Mouse (Mus musculus): ENCODE results near the gene Rpl26. TPM values are rescaled to one million over a fixed set of nuclear protein-coding genes. Genes with fewer than 3 reads are reported as not detected.

Rpl26 gene
- polyA plus RNA-seq, 1 experiment from 2014 or later, result 732 TPM

- no peaks in the 10 kb centered on the region for H3K27me3 ChIP-seq (ENCODE audit: control insufficient read depth, insufficient read depth, low read length)
- H3K4me3 ChIP-seq (ENCODE audit: control insufficient read depth in 1 of 2, insufficient read depth in 1 of 2, low read depth in 1 of 2, low read length in 2 of 2), result no peak overlapping the region
- peaks cover 4 to 7% of the 10 kb centered on the region in 2 experiments; a peak in 2 of 4 replicates for H3K4me1 ChIP-seq (ENCODE audit: control insufficient read depth in 2 of 2, insufficient read depth in 2 of 2, low read length in 2 of 2)
- peaks cover 49% of the 10 kb centered on the region for H3K36me3 ChIP-seq (ENCODE audit: control insufficient read depth, insufficient read depth, low read length)
- H3K9me3 ChIP-seq (ENCODE audit: control insufficient read depth, low read length), result no peaks in the 10 kb centered on the region
- 88% methylated on average over 3 of the region's 3 CpGs for WGBS
- ATAC-seq (ENCODE audit: insufficient number of reproducible peaks, insufficient read depth, low FRiP score, low read depth), result no peak
- no peak overlapping the region for H3K9ac ChIP-seq (ENCODE audit: low read length)
- no peak overlapping the region for H3K27ac ChIP-seq (replicated peaks in 1 of 2; ENCODE audit: control insufficient read depth in 1 of 2, insufficient read depth in 1 of 2, low read depth in 2 of 2, low read length in 2 of 2)
- no peak overlapping the region for H3K4me2 ChIP-seq (ENCODE audit: low read length)
These were observed 3.8 kb downstream of the Rpl26 start for GRCm38 (mm10) chr11:68905138-68905531.

DNA sequence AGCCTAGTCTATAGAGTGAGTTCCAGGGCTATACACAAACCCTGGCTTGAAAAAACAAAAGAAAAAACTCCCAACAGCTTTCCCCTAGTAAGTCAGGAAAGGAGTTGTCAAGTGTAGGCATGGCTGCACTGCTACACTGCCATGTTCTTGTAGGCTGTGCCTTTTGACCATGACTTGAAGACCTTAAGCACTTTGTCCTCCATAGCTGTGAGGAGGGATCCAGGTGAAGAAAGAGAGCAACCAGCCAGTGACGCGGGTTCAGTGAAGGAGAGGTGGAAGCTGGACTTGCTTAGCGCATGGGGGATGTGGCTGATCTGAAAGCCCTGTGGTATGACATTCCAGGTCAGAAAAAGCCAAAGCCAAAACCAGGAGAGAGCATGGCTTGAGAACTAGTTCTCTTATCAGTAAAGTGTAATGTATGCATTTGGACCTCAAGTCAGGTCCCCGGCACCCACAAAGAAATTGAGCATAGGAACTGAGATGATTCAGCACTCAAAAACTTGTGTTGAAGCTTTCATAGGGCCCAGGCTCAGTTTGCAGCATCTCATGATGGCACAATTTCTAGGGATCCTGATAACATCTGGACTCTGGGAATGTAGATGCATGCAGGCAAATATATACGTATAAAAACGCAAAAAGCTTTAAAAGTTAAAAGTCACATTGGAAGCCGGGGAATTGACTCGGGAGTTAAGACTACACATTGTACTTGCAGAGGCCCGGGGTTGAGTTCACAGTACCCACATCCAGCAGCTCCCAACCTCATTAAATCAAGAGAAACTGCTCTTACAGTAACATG is 4.5 kb downstream of the Rpl26 start:
- Histone ChIP-seq H3K36me3 (ENCODE audit: control insufficient read depth, insufficient read depth, low read length) (peaks cover 49% of the 10 kb centered on the region), H3K9ac (ENCODE audit: low read length) (no peak overlapping the region), H3K27me3 (ENCODE audit: control insufficient read depth, insufficient read depth, low read length) (no peaks in the 10 kb centered on the region), H3K27ac (replicated peaks in 1 of 2; ENCODE audit: control insufficient read depth in 1 of 2, insufficient read depth in 1 of 2, low read depth in 2 of 2, low read length in 2 of 2) (no peak overlapping the region), H3K4me1 (ENCODE audit: control insufficient read depth in 2 of 2, insufficient read depth in 2 of 2, low read length in 2 of 2) (peaks cover 4 to 7% of the 10 kb centered on the region in 2 experiments; a peak in 2 of 4 replicates), H3K4me2 (ENCODE audit: low read length) (no peak overlapping the region), H3K9me3 (ENCODE audit: control insufficient read depth, low read length) (no peaks in the 10 kb centered on the region), H3K4me3 (ENCODE audit: control insufficient read depth in 1 of 2, insufficient read depth in 1 of 2, low read depth in 1 of 2, low read length in 2 of 2) (no peak overlapping the region)
- ATAC-seq (ENCODE audit: insufficient number of reproducible peaks, insufficient read depth, low FRiP score, low read depth), result no peak
- WGBS, result 85% methylated on average over 9 of the region's 9 CpGs

GRCm38 (mm10) chr11:68906461-68906790 is 5.0 kb downstream of the Rpl26 start:
- H3K27me3 ChIP-seq (ENCODE audit: control insufficient read depth, insufficient read depth, low read length), result no peaks in the 10 kb centered on the region
- no peak overlapping the region for H3K4me3 ChIP-seq (ENCODE audit: control insufficient read depth in 1 of 2, insufficient read depth in 1 of 2, low read depth in 1 of 2, low read length in 2 of 2)
- no peaks in the 10 kb centered on the region for H3K9me3 ChIP-seq (ENCODE audit: control insufficient read depth, low read length)
- H3K27ac ChIP-seq (replicated peaks in 1 of 2; ENCODE audit: control insufficient read depth in 1 of 2, insufficient read depth in 1 of 2, low read depth in 2 of 2, low read length in 2 of 2), result no peak overlapping the region
- peaks cover 49% of the 10 kb centered on the region for H3K36me3 ChIP-seq (ENCODE audit: control insufficient read depth, insufficient read depth, low read length)
- 75% methylated on average over 4 of the region's 4 CpGs for WGBS
- H3K4me1 ChIP-seq (ENCODE audit: control insufficient read depth in 2 of 2, insufficient read depth in 2 of 2, low read length in 2 of 2), result peaks cover 4 to 7% of the 10 kb centered on the region in 2 experiments; a peak in 2 of 4 replicates
- ATAC-seq (ENCODE audit: insufficient number of reproducible peaks, insufficient read depth, low FRiP score, low read depth), result no peak
- H3K9ac ChIP-seq (ENCODE audit: low read length), result no peak overlapping the region
- H3K4me2 ChIP-seq (ENCODE audit: low read length), result no peak overlapping the region

GRCm38 (mm10) chr11:68907251-68907650 is 5.9 kb downstream of the Rpl26 start:
- H3K36me3 ChIP-seq (ENCODE audit: control insufficient read depth, insufficient read depth, low read length), result peaks cover 49% of the 10 kb centered on the region
- no peak overlapping the region for H3K9ac ChIP-seq (ENCODE audit: low read length)
- peaks cover 4 to 7% of the 10 kb centered on the region in 2 experiments; a peak in 2 of 4 replicates for H3K4me1 ChIP-seq (ENCODE audit: control insufficient read depth in 2 of 2, insufficient read depth in 2 of 2, low read length in 2 of 2)
- H3K9me3 ChIP-seq (ENCODE audit: control insufficient read depth, low read length), result no peaks in the 10 kb centered on the region
- no peak overlapping the region for H3K4me2 ChIP-seq (ENCODE audit: low read length)
- no peak overlapping the region for H3K4me3 ChIP-seq (ENCODE audit: control insufficient read depth in 1 of 2, insufficient read depth in 1 of 2, low read depth in 1 of 2, low read length in 2 of 2)
- no peaks in the 10 kb centered on the region for H3K27me3 ChIP-seq (ENCODE audit: control insufficient read depth, insufficient read depth, low read length)
- WGBS, result 72% methylated on average over 3 of the region's 3 CpGs
- H3K27ac ChIP-seq (replicated peaks in 1 of 2; ENCODE audit: control insufficient read depth in 1 of 2, insufficient read depth in 1 of 2, low read depth in 2 of 2, low read length in 2 of 2), result no peak overlapping the region
- no peak for ATAC-seq (ENCODE audit: insufficient number of reproducible peaks, insufficient read depth, low FRiP score, low read depth)

DNA sequence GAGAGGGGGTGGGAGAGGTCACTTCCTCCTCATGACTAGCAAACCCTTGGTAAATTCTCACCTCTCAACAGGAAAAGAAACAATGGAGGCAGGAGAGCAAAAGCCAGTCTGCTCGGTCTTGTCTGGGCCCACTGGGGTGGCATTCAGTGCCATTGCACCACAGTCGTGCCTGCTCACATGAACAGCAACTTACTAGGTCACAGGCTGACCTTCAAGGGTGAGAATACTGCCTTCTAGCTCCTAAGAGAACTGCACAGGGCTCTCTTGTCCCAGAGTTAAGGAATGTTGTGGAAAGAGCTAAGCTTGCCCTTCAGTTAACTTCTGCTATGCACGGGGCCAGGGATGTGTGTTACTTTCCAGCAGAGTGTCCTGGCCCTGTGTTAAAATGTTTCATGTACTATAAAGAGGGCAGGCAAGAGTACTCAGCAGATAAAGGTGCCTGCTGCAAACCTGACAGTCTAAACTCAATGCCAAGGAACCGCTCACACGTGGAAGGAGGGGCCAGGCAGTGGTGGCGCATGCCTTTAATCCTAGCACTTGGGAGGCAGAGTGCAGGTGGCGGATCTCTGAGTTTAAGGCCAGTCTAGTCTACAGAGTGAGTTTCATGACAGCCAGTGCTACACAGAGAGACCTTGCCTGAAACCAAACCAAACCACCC is 7.6 kb downstream of the Rpl26 start:
- H3K36me3 ChIP-seq (ENCODE audit: control insufficient read depth, insufficient read depth, low read length), result peaks cover 33% of the 10 kb centered on the region
- H3K9me3 ChIP-seq (ENCODE audit: control insufficient read depth, low read length), result no peaks in the 10 kb centered on the region
- ATAC-seq (ENCODE audit: insufficient number of reproducible peaks, insufficient read depth, low FRiP score, low read depth), result no peak
- H3K4me1 ChIP-seq (ENCODE audit: control insufficient read depth in 2 of 2, insufficient read depth in 2 of 2, low read length in 2 of 2), result peaks cover 0 to 4% of the 10 kb centered on the region in 2 experiments; a peak in 1 of 4 replicates
- no peaks in the 10 kb centered on the region for H3K27me3 ChIP-seq (ENCODE audit: control insufficient read depth, insufficient read depth, low read length)
- H3K4me3 ChIP-seq (ENCODE audit: control insufficient read depth in 1 of 2, insufficient read depth in 1 of 2, low read depth in 1 of 2, low read length in 2 of 2), result no peak overlapping the region
- peak overlapping the region in 1 of 2 experiments; percentile 66; a peak in 2 of 4 replicates for H3K27ac ChIP-seq (replicated peaks in 1 of 2; ENCODE audit: control insufficient read depth in 1 of 2, insufficient read depth in 1 of 2, low read depth in 2 of 2, low read length in 2 of 2)
- no peak overlapping the region for H3K4me2 ChIP-seq (ENCODE audit: low read length)
- 39% methylated on average over 7 of the region's 7 CpGs for WGBS
- peak overlapping the region; percentile 51; the same call in 1 of the 2 replicates for H3K9ac ChIP-seq (ENCODE audit: low read length)

DNA sequence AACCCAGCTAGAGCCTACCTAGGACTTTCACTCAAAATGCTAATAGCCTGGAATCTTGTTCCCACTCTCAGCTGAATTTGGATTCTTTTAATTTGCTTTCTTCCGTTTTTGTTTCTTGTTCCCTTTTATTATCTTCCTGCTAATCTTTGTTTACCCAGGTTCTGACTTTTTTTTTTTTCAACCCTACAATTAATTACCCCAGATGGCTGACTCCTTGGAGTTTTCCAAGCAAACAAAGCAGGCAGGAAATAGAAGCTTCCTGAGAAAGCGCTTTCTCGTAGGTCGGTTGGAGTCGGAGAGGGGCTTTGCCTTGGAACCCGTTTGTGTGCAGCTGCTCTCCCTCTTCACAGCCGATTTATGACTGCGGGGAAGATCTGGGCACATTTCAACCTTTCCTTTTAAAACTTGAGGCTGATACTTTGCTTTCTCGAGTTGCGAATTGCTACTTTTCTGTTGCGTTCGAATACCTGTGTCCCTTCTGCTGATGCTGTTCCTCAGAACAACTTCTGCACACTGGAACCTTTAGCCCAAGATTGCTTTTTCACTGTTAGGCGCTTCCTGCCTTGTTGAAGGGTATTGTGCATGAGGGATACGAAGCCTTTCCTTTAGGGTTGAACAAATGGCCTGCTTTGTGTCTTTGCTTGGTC is 10.3 kb downstream of the Rpl26 start:
- Histone ChIP-seq H3K9ac (ENCODE audit: low read length) (no peak overlapping the region), H3K27me3 (ENCODE audit: control insufficient read depth, insufficient read depth, low read length) (no peaks in the 10 kb centered on the region), H3K36me3 (ENCODE audit: control insufficient read depth, insufficient read depth, low read length) (peaks cover 6% of the 10 kb centered on the region; the same call in 1 of the 2 replicates), H3K4me1 (ENCODE audit: control insufficient read depth in 2 of 2, insufficient read depth in 2 of 2, low read length in 2 of 2) (peaks cover 0 to 4% of the 10 kb centered on the region in 2 experiments; a peak in 1 of 4 replicates), H3K4me2 (ENCODE audit: low read length) (0 out of 2 replicates have a peak overlapping the region, but pooled peaks have one; percentile 6), H3K27ac (replicated peaks in 1 of 2; ENCODE audit: control insufficient read depth in 1 of 2, insufficient read depth in 1 of 2, low read depth in 2 of 2, low read length in 2 of 2) (peak overlapping the region; percentile 76 to 90), H3K9me3 (ENCODE audit: control insufficient read depth, low read length) (no peaks in the 10 kb centered on the region), H3K4me3 (ENCODE audit: control insufficient read depth in 1 of 2, insufficient read depth in 1 of 2, low read depth in 1 of 2, low read length in 2 of 2) (no peak overlapping the region)
- no peak for ATAC-seq (ENCODE audit: insufficient number of reproducible peaks, insufficient read depth, low FRiP score, low read depth)
- 58% methylated on average over 14 of the region's 14 CpGs for WGBS

- Histone ChIP-seq H3K4me2 (ENCODE audit: low read length) (no peak overlapping the region), H3K4me3 (ENCODE audit: control insufficient read depth in 1 of 2, insufficient read depth in 1 of 2, low read depth in 1 of 2, low read length in 2 of 2) (no peak overlapping the region), H3K27ac (replicated peaks in 1 of 2; ENCODE audit: control insufficient read depth in 1 of 2, insufficient read depth in 1 of 2, low read depth in 2 of 2, low read length in 2 of 2) (no peak overlapping the region), H3K4me1 (ENCODE audit: control insufficient read depth in 2 of 2, insufficient read depth in 2 of 2, low read length in 2 of 2) (no peaks in the 10 kb centered on the region), H3K9me3 (ENCODE audit: control insufficient read depth, low read length) (no peaks in the 10 kb centered on the region), H3K36me3 (ENCODE audit: control insufficient read depth, insufficient read depth, low read length) (no peaks in the 10 kb centered on the region), H3K9ac (ENCODE audit: low read length) (no peak overlapping the region), H3K27me3 (ENCODE audit: control insufficient read depth, insufficient read depth, low read length) (no peaks in the 10 kb centered on the region)
- ATAC-seq (ENCODE audit: insufficient number of reproducible peaks, insufficient read depth, low FRiP score, low read depth), result no peak
- WGBS, result 79% methylated on average over 4 of the region's 4 CpGs
These were observed 13.2 kb downstream of the Rpl26 start for GRCm38 (mm10) chr11:68914566-68914965.

Data from heart, embryonic 14.5 days (tissue).